Mouse (Mus musculus): ENCODE results near the gene Knop1. TPM values are rescaled to one million over a fixed set of nuclear protein-coding genes. Genes with fewer than 3 reads are reported as not detected.

Gene Knop1
- polyA plus RNA-seq, 1 experiment from 2014 or later: 112 TPM

GRCm38 (mm10) chr7:118816275-118816674, 39.8 kb downstream of the Knop1 start:
- no peak for ATAC-seq (replicated peaks; ENCODE audit: low FRiP score)
- Histone ChIP-seq H3K4me1 (replicated peaks; ENCODE audit: control insufficient read depth, insufficient read depth, low read length) (peaks cover 5% of the 10 kb centered on the region; the same call in 1 of the 2 replicates), H3K9ac (ENCODE audit: low read depth, low read length) (no peak overlapping the region), H3K27me3 (replicated peaks; ENCODE audit: control insufficient read depth, insufficient read depth, low read length) (no peaks in the 10 kb centered on the region), H3K9me3 (ENCODE audit: control insufficient read depth, low read length) (no peaks in the 10 kb centered on the region), H3K36me3 (ENCODE audit: control insufficient read depth, insufficient read depth, low read length) (peaks cover 5% of the 10 kb centered on the region), H3K4me2 (no peak overlapping the region), H3K27ac (ENCODE audit: low read depth, low read length) (no peak overlapping the region), H3K4me3 (ENCODE audit: low read depth, low read length) (no peak overlapping the region)
- DNase-seq (ENCODE audit: low spot score): no peak
- 85% methylated on average over 3 of the region's 3 CpGs for WGBS

- Histone ChIP-seq H3K9me3 (ENCODE audit: control insufficient read depth, low read length) (no peaks in the 10 kb centered on the region), H3K4me2 (no peak overlapping the region), H3K36me3 (ENCODE audit: control insufficient read depth, insufficient read depth, low read length) (peaks cover 2% of the 10 kb centered on the region; the same call in 1 of the 2 replicates), H3K4me3 (ENCODE audit: low read depth, low read length) (no peak overlapping the region), H3K9ac (ENCODE audit: low read depth, low read length) (no peak overlapping the region), H3K27ac (ENCODE audit: low read depth, low read length) (no peak overlapping the region), H3K27me3 (replicated peaks; ENCODE audit: control insufficient read depth, insufficient read depth, low read length) (no peaks in the 10 kb centered on the region), H3K4me1 (replicated peaks; ENCODE audit: control insufficient read depth, insufficient read depth, low read length) (peaks cover 5% of the 10 kb centered on the region; the same call in 1 of the 2 replicates)
- DNase-seq (ENCODE audit: low spot score) (no peak), ATAC-seq (replicated peaks; ENCODE audit: low FRiP score) (no peak)
- 84% methylated on average over 4 of the region's 4 CpGs for WGBS
Observed at GRCm38 (mm10) chr7:118813592-118813991, 42.5 kb downstream of the Knop1 start.

- H3K27me3 ChIP-seq (replicated peaks; ENCODE audit: control insufficient read depth, insufficient read depth, low read length): no peaks in the 10 kb centered on the region
- no peak for DNase-seq (ENCODE audit: low spot score)
- WGBS: 46% methylated on average over 12 of the region's 12 CpGs
- no peaks in the 10 kb centered on the region; the same call in 1 of the 2 replicates for H3K36me3 ChIP-seq (ENCODE audit: control insufficient read depth, insufficient read depth, low read length)
- peak overlapping the region; percentile 37 for H3K4me2 ChIP-seq
- H3K27ac ChIP-seq (ENCODE audit: low read depth, low read length): 0 out of 2 replicates have a peak overlapping the region, but pooled peaks have one; percentile 38
- H3K4me1 ChIP-seq (replicated peaks; ENCODE audit: control insufficient read depth, insufficient read depth, low read length): peaks cover 5% of the 10 kb centered on the region; the same call in 1 of the 2 replicates
- H3K4me3 ChIP-seq (ENCODE audit: low read depth, low read length): no peak overlapping the region
- H3K9ac ChIP-seq (ENCODE audit: low read depth, low read length): no peak overlapping the region
- ATAC-seq (replicated peaks; ENCODE audit: low FRiP score): peak; percentile 56
- H3K9me3 ChIP-seq (ENCODE audit: control insufficient read depth, low read length): no peaks in the 10 kb centered on the region
Observed at GRCm38 (mm10) chr7:118811407-118812106, 44.5 kb downstream of the Knop1 start.

GRCm38 (mm10) chr7:118807899-118808298, 48.2 kb downstream of the Knop1 start:
- no peak overlapping the region for H3K4me2 ChIP-seq
- H3K27me3 ChIP-seq (replicated peaks; ENCODE audit: control insufficient read depth, insufficient read depth, low read length): no peaks in the 10 kb centered on the region
- H3K27ac ChIP-seq (ENCODE audit: low read depth, low read length): no peak overlapping the region
- no peak overlapping the region for H3K9ac ChIP-seq (ENCODE audit: low read depth, low read length)
- no peak overlapping the region for H3K4me3 ChIP-seq (ENCODE audit: low read depth, low read length)
- peaks cover 5% of the 10 kb centered on the region; the same call in 1 of the 2 replicates for H3K4me1 ChIP-seq (replicated peaks; ENCODE audit: control insufficient read depth, insufficient read depth, low read length)
- H3K36me3 ChIP-seq (ENCODE audit: control insufficient read depth, insufficient read depth, low read length): no peaks in the 10 kb centered on the region; the same call in 1 of the 2 replicates
- WGBS: 87% methylated on average over 8 of the region's 8 CpGs
- no peaks in the 10 kb centered on the region for H3K9me3 ChIP-seq (ENCODE audit: control insufficient read depth, low read length)
- DNase-seq (ENCODE audit: low spot score) (no peak), ATAC-seq (replicated peaks; ENCODE audit: low FRiP score) (no peak)

GRCm38 (mm10) chr7:118806631-118807411, 49.2 kb downstream of the Knop1 start:
- WGBS: 67% methylated on average over 16 of the region's 16 CpGs
- Histone ChIP-seq H3K36me3 (ENCODE audit: control insufficient read depth, insufficient read depth, low read length) (peaks cover 5% of the 10 kb centered on the region; the same call in 1 of the 2 replicates), H3K9me3 (ENCODE audit: control insufficient read depth, low read length) (no peaks in the 10 kb centered on the region), H3K4me2 (no peak overlapping the region), H3K4me1 (replicated peaks; ENCODE audit: control insufficient read depth, insufficient read depth, low read length) (0 out of 2 replicates have a peak, but pooled peaks cover 3% of the 10 kb centered on the region), H3K27ac (ENCODE audit: low read depth, low read length) (no peak overlapping the region; the same call in 1 of the 2 replicates), H3K27me3 (replicated peaks; ENCODE audit: control insufficient read depth, insufficient read depth, low read length) (no peaks in the 10 kb centered on the region), H3K4me3 (ENCODE audit: low read depth, low read length) (no peak overlapping the region), H3K9ac (ENCODE audit: low read depth, low read length) (no peak overlapping the region)
- ATAC-seq (replicated peaks; ENCODE audit: low FRiP score): no peak
- no peak for DNase-seq (ENCODE audit: low spot score)

- H3K36me3 ChIP-seq (ENCODE audit: control insufficient read depth, insufficient read depth, low read length): peaks cover 12% of the 10 kb centered on the region; the same call in 1 of the 2 replicates
Observed at GRCm38 (mm10) chr7:118803425-118803824, 52.6 kb downstream of the Knop1 start.

GRCm38 (mm10) chr7:118801791-118802190, 54.3 kb downstream of the Knop1 start:
- H3K36me3 ChIP-seq (ENCODE audit: control insufficient read depth, insufficient read depth, low read length): peaks cover 12% of the 10 kb centered on the region; the same call in 1 of the 2 replicates
- no peak for DNase-seq (ENCODE audit: low spot score)
- WGBS: 91% methylated on average over 3 of the region's 3 CpGs

More at GRCm38 (mm10) chr7:118803425-118803824, 52.6 kb downstream of the Knop1 start:
- Histone ChIP-seq H3K4me1 (replicated peaks; ENCODE audit: control insufficient read depth, insufficient read depth, low read length) (no peaks in the 10 kb centered on the region), H3K4me2 (no peak overlapping the region), H3K27ac (ENCODE audit: low read depth, low read length) (no peak overlapping the region), H3K4me3 (ENCODE audit: low read depth, low read length) (no peak overlapping the region), H3K9ac (ENCODE audit: low read depth, low read length) (no peak overlapping the region), H3K27me3 (replicated peaks; ENCODE audit: control insufficient read depth, insufficient read depth, low read length) (no peaks in the 10 kb centered on the region), H3K9me3 (ENCODE audit: control insufficient read depth, low read length) (no peaks in the 10 kb centered on the region)
- WGBS: 84% methylated on average over 8 of the region's 8 CpGs
- ATAC-seq (replicated peaks; ENCODE audit: low FRiP score) (no peak), DNase-seq (ENCODE audit: low spot score) (no peak)

GRCm38 (mm10) chr7:118800112-118800734, 55.8 kb downstream of the Knop1 start:
- H3K36me3 ChIP-seq (ENCODE audit: control insufficient read depth, insufficient read depth, low read length): peaks cover 14% of the 10 kb centered on the region; the same call in 1 of the 2 replicates
- no peak overlapping the region for H3K27ac ChIP-seq (ENCODE audit: low read depth, low read length)
- no peaks in the 10 kb centered on the region for H3K9me3 ChIP-seq (ENCODE audit: control insufficient read depth, low read length)
- no peak overlapping the region for H3K4me3 ChIP-seq (ENCODE audit: low read depth, low read length)
- H3K27me3 ChIP-seq (replicated peaks; ENCODE audit: control insufficient read depth, insufficient read depth, low read length): no peaks in the 10 kb centered on the region
- H3K4me1 ChIP-seq (replicated peaks; ENCODE audit: control insufficient read depth, insufficient read depth, low read length): no peaks in the 10 kb centered on the region
- ATAC-seq (replicated peaks; ENCODE audit: low FRiP score): 0 out of 2 replicates have a peak, but pooled peaks have one; percentile 24
- no peak overlapping the region for H3K9ac ChIP-seq (ENCODE audit: low read depth, low read length)
- no peak for DNase-seq (ENCODE audit: low spot score)
- WGBS: 73% methylated on average over 15 of the region's 15 CpGs
- H3K4me2 ChIP-seq: no peak overlapping the region

More at GRCm38 (mm10) chr7:118801791-118802190, 54.3 kb downstream of the Knop1 start:
- no peak overlapping the region for H3K4me3 ChIP-seq (ENCODE audit: low read depth, low read length)
- H3K9me3 ChIP-seq (ENCODE audit: control insufficient read depth, low read length): no peaks in the 10 kb centered on the region
- ATAC-seq (replicated peaks; ENCODE audit: low FRiP score): no peak
- no peaks in the 10 kb centered on the region for H3K4me1 ChIP-seq (replicated peaks; ENCODE audit: control insufficient read depth, insufficient read depth, low read length)
- H3K9ac ChIP-seq (ENCODE audit: low read depth, low read length): no peak overlapping the region
- H3K27me3 ChIP-seq (replicated peaks; ENCODE audit: control insufficient read depth, insufficient read depth, low read length): no peaks in the 10 kb centered on the region
- no peak overlapping the region for H3K27ac ChIP-seq (ENCODE audit: low read depth, low read length)
- no peak overlapping the region for H3K4me2 ChIP-seq
